Mouse (Mus musculus): ENCODE data around the gene Acyp1. TPM values are rescaled to one million over a fixed set of nuclear protein-coding genes. Genes with fewer than 3 reads are reported as not detected.
"Not testable (repeated sequence)": the region's sequence is repeated elsewhere in the genome, so short reads cannot be mapped to it uniquely, and the experiment has no call there.

Acyp1 gene
- polyA plus RNA-seq, 1 experiment = 2.8 TPM

- DNase-seq (ENCODE audit: low read depth, low spot score) = no peak
- 83% methylated on average over 4 of the region's 4 CpGs for WGBS
These were observed 3.2 kb downstream of the Acyp1 start for GRCm38 (mm10) chr12:85284996-85285395.

GRCm38 (mm10) chr12:85284331-85284730 is 3.9 kb downstream of the Acyp1 start:
- no peak for DNase-seq (ENCODE audit: low read depth, low spot score)
- WGBS = 67% methylated on average over 8 of the region's 8 CpGs

- 56% methylated on average over 2 of the region's 4 CpGs for WGBS
- DNase-seq (ENCODE audit: low read depth, low spot score) = not testable (repeated sequence)
These were observed 6.5 kb downstream of the Acyp1 start for GRCm38 (mm10) chr12:85281756-85282155.

- WGBS = 61% methylated on average over 12 of the region's 12 CpGs
- DNase-seq (ENCODE audit: low read depth, low spot score) = no peak
These were observed 7.2 kb downstream of the Acyp1 start for GRCm38 (mm10) chr12:85280845-85281651.

- peak; percentile 99 for DNase-seq (ENCODE audit: low read depth, low spot score)
- WGBS = under 1% methylated on average over 31 of the region's 31 CpGs
These were observed 8.0 kb downstream of the Acyp1 start for GRCm38 (mm10) chr12:85280105-85280844.

GRCm38 (mm10) chr12:85279396-85280080 is 8.7 kb downstream of the Acyp1 start:
- no peak for DNase-seq (ENCODE audit: low read depth, low spot score)
- WGBS = 2% methylated on average over 10 of the region's 10 CpGs

- WGBS = 96% methylated on average over 10 of the region's 10 CpGs
- no peak for DNase-seq (ENCODE audit: low read depth, low spot score)
These were observed 9.3 kb downstream of the Acyp1 start for GRCm38 (mm10) chr12:85278919-85279318.

GRCm38 (mm10) chr12:85276273-85276672 is 12.0 kb downstream of the Acyp1 start:
- DNase-seq (ENCODE audit: low read depth, low spot score) = no peak
- 89% methylated on average over 5 of the region's 5 CpGs for WGBS

- WGBS = 70% methylated on average over 10 of the region's 10 CpGs
- DNase-seq (ENCODE audit: low read depth, low spot score) = no peak
These were observed 14.7 kb downstream of the Acyp1 start for GRCm38 (mm10) chr12:85273508-85273907.

GRCm38 (mm10) chr12:85271843-85272206 is 16.4 kb downstream of the Acyp1 start:
- 51% methylated on average over 4 of the region's 4 CpGs for WGBS
- DNase-seq (ENCODE audit: low read depth, low spot score) = no peak

- WGBS = 77% methylated on average over 7 of the region's 7 CpGs
- no peak for DNase-seq (ENCODE audit: low read depth, low spot score)
These were observed 17.0 kb downstream of the Acyp1 start for GRCm38 (mm10) chr12:85271132-85271842.

GRCm38 (mm10) chr12:85270319-85270718 is 17.9 kb downstream of the Acyp1 start, which contains the start of gene Mlh3:
TSS of gene Mlh3 (minus strand) at chr12:85270599.
- peak; percentile 73 for DNase-seq (ENCODE audit: low read depth, low spot score)

GRCm38 (mm10) chr12:85269821-85270220 is 18.4 kb downstream of the Acyp1 start:
- 48% methylated on average over 3 of the region's 3 CpGs for WGBS

More at GRCm38 (mm10) chr12:85270319-85270718, 17.9 kb downstream of the Acyp1 start, which contains the start of gene Mlh3:
- WGBS = 2% methylated on average over 35 of the region's 35 CpGs

GRCm38 (mm10) chr12:85266248-85266647 is 22.0 kb downstream of the Acyp1 start:
- 92% methylated on average over 3 of the region's 3 CpGs for WGBS
- no peak for DNase-seq (ENCODE audit: low read depth, low spot score)

More at GRCm38 (mm10) chr12:85269821-85270220, 18.4 kb downstream of the Acyp1 start:
- DNase-seq (ENCODE audit: low read depth, low spot score) = no peak

- 66% methylated on average over 7 of the region's 7 CpGs for WGBS
- no peak for DNase-seq (ENCODE audit: low read depth, low spot score)
These were observed 23.3 kb downstream of the Acyp1 start for GRCm38 (mm10) chr12:85264940-85265339.

- 70% methylated on average over 8 of the region's 8 CpGs for WGBS
These were observed 23.7 kb downstream of the Acyp1 start for GRCm38 (mm10) chr12:85264531-85264930.

GRCm38 (mm10) chr12:85263190-85263589 is 25.0 kb downstream of the Acyp1 start:
- DNase-seq (ENCODE audit: low read depth, low spot score) = no peak
- whole genome bisulfite sequencing = 85% methylated on average over 5 of the region's 5 CpGs

More at GRCm38 (mm10) chr12:85264531-85264930, 23.7 kb downstream of the Acyp1 start:
- DNase-seq (ENCODE audit: low read depth, low spot score) = no peak

GRCm38 (mm10) chr12:85262489-85262888 is 25.7 kb downstream of the Acyp1 start:
- 73% methylated on average over 10 of the region's 10 CpGs for WGBS
- DNase-seq (ENCODE audit: low read depth, low spot score) = no peak

- no peak for DNase-seq (ENCODE audit: low read depth, low spot score)
- WGBS = 73% methylated on average over 7 of the region's 7 CpGs
These were observed 31.1 kb downstream of the Acyp1 start for GRCm38 (mm10) chr12:85257008-85257639.
